Mouse (Mus musculus): ENCODE measurements around the gene Rasgef1b.

The Rasgef1b gene

GRCm38 (mm10) chr5:99487009-99487858 is 241.6 kb downstream of the Rasgef1b start:
- no peak for DNase-seq

DNA sequence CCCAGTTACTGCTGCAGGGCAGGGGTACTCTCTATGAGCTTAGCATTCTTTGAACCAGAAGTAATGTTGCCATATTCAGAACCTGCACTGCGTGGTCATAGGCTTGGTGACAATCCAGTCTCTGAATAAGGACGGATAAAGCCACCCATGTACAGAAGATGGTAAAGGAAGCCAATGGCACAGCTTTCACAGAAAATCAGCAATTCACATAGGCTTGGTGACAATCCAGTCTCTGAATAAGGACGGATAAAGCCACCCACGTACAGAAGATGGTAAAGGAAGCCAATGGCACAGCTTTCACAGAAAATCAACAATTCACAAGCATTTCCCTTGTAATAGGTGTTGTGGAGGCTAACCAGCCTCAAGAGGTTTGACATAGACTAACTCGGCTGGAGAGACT is 245.7 kb downstream of the Rasgef1b start:
- no peak for DNase-seq

- DNase-seq: no peak
Measured at GRCm38 (mm10) chr5:99482524-99482923, 246.3 kb downstream of the Rasgef1b start.

DNA sequence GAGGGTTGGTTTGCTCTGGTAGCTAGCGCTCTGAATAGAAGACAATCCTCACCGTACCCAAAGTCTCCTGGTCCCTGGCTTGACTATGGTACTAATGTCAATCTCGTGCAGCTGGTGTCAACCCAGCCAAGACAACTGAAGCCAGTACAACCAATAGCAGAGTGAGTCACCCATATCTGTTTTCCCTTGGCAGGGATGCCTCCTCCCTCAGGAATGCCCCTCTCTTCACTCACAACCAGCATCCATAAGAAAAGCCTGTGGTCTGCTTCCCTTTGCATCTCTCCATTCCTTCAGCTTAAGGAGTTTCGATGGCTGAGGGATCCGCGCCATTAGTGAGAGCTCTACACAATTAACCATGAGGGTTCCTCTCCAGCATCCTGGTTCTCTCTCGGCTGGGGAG is 246.8 kb downstream of the Rasgef1b start:
- no peak for DNase-seq

DNA sequence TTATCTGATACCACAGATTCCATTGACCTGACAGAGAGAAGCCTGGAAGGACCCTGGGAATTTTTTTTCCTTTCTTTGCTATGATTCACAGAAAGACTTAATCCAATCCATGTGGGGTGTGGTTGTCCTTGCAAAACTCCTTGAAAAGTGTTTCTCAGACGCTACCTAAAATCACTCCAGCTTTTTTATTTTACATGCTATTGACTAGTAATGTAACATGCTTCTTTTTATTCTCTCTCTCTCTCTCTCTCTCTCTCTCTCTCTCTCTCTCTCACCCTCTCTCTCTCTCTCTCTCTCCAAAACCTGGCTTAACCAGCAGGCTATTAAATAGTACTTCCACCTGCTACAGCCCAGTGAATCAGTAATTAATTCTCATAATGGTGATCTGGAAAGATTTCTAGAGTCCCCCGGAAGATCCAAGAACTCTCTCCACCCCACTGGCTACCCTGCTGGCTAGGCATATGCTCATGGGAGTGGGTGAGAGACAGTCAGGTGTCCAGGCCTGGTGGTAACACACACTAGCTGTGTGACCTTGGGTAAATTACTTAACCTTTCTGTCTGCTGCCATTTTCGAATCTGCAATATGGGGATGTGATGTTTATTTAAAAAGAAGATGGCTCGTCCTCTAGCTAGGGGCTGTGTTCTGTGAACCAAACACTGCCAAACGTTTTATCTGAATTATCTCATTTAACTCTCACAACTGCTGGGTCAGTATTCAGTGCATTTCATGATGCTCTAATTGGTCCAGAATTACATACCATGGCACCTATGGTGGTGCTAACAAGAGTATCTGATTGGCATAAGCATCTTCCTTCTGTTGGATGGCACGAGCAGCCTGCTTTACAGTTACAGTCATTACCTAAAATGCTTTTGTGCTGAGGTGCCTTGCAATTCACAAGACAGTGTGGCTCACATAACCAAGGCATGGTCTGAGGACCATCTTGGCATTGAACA is 248.5 kb downstream of the Rasgef1b start:
- DNase-seq: no peak

GRCm38 (mm10) chr5:99479263-99480077 is 249.4 kb downstream of the Rasgef1b start:
- no peak for DNase-seq

DNA sequence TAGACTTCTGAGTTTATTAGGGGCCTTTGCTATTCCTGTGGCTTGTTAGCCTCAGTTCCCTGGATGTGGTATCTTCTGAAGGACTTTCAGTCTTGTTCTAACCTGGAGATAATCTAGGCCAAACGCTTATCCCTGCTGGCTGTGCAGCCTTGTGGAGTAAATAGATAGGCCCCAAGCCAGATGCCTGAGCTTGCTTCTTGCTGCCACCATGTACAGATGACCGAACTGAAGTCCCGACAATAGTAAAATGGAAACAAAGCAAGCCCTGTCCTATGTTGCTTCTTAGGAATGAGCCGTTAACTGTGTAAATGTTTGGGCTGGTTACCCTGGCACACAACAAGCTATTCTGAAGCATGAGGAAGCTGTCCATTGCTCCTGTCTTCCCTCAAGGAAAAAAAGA is 250.1 kb downstream of the Rasgef1b start:
- DNase-seq: no peak

DNA sequence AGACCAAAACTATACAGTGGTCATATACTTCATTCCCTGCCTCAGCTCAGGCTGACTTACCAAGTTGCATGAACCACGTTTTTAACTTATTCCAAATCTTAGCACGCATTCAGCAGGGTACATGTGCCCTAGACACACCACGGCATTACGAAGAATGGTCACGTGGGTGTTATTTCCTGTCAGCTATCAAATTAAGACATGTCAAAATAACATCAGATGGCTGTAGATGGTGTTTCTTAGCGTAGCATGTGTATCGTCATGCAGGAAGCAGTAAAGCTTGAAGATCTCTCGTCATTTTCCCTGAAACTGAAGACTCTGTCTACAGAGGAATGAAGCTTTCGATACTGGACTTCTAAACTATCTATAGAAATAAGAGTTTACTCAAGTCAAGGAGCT is 251.4 kb downstream of the Rasgef1b start:
- DNase-seq: no peak

DNA sequence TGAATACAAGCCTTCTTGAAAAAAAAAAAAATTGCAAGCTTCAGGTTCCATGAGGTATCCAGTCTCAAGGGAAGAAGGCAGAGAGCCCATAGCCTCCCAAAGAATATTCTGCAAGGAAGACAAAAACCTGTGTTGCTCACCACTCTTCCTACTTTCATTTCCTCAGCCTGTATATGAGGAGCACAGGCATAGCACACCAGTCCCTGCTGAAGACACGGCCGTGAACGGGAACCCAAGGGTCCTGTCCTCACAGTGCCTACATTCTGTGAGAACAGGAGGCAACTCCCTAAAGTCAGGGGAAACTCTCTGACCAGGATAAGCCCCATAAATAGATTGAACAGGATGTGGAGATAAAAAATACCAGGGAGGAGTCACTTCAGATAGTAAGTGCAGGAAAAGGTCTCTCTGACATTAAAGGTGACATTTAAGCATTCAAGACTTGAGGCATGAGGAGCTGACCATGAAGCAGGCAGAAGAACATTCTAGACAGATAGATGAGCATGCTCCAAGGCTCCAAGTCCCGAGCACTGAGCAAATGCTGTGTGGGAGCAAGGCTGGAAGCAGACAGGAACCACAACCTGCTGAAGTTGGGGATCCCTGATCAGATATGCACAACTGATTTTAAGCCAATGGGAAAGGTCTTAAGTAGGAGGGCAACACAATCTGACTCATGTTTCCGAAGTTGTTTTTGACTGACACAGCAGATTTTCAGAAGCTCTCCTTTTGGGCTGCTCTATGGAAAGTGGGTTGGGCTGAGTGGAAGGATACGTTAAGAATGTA is 252.0 kb downstream of the Rasgef1b start:
- no peak for DNase-seq

DNA sequence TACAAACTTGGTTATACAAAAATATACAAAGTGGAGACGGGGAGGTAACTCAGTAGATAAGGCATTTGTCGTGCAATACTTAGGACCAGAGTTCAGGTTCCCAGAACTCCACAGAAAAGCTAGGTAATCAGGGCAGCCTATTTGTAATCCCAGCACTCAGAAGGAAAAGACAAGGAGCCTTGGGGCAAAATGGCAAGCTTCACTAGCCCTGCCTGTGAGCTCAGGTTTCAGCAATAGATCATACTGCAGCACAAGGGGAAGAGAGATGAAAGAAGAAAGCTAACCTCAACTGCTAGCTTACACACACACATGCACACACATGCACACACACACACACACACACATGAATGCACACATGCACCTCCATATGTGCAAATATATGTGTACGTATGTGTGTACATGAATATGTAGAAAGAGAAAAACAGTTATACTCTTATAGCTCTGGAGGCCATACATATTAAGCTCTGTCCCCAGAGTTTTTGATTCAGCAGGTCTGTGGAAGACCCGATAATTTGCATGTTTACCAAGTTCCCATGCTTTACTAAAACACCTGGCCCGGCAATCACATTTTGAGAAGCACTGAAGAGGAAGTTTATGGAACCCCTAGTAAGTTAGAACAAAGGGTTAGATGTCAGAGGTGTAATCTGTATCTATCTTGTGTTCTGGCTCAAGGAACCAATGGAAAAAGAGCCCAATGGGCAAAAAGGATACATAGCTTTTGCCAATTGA is 256.1 kb downstream of the Rasgef1b start:
- DNase-seq: no peak

- no peak for DNase-seq
Measured at GRCm38 (mm10) chr5:99471790-99472189, 257.1 kb downstream of the Rasgef1b start.

DNA sequence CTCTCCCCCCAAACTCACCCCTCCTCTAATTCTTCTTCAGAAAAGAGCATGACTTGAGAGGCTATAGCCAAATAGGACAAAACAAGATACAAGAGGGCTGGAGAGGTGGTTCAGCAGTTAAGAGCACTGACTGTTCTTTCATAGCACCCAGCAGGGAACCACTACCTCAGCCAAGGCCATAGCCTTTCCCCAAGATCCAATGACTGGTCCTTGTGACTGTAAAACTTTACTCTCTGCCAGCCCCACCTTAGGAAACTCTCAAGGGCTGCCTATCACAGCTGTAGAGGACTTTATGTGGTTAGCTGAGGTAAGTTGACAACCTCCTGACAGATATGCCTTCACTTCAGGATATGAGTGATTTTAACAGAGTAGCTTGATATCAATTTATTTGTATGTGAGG is 258.3 kb downstream of the Rasgef1b start:
- DNase-seq: no peak

- no peak for DNase-seq
Measured at GRCm38 (mm10) chr5:99459007-99459406, 269.9 kb downstream of the Rasgef1b start.

- DNase-seq: no peak
Measured at GRCm38 (mm10) chr5:99457291-99457690, 271.6 kb downstream of the Rasgef1b start.

DNA sequence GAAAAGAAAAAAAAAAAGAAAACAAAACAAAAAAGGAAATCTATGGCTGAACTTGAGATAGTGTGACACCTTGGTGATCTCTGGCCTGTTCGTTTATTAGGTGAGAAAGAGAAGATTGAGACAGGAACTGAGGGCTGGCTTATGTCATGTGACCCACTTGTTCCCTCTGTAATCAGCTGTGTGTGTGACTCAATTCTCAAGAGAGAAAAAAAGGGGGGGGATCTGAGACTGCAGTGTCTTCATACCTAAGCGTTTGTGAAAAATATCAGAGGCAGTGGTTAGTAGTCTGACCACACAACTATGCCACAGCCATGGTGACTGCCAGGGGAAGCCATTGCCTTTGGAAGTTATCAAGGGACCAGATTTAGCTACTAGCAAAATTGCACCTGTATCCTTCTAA is 276.9 kb downstream of the Rasgef1b start:
- DNase-seq: no peak

DNA sequence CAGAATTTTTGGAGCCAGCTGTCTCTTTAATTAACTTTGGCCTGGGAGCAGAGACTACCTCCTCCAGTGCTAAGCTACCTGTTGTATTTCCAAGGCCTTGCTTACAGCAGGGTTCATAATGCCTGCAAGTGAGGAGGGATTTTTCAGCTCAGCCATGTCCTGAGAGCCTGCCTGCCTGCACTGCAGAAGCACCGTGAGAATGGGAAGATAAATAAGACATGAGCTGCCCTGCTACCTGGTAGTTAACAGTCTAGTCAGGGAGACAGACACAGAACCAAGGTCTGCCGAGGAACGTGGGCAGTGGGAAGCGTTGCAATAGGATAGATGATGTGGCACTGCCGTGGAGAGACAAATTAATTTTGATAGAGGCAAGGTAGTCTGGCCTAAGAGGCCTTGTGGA is 277.4 kb downstream of the Rasgef1b start:
- no peak for DNase-seq

DNA sequence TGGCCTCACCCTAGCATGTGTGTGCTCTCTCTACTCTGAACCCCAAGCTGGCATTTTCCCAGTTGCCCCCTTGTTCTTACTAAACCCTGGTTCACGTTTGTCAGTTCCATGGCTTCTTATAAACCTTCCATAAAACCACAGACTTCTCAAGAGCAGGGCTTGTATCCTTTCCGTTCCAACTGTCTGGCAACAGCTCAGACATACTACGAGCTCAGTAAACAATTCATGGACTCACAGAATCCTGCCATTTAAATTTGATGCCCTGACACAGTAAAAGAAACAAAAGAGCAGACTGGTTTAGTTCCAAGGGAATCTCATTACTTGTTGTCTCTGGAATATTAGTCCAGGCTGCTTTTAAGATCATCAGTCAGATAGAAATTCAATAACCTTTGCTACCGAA is 277.9 kb downstream of the Rasgef1b start:
- DNase-seq: no peak

DNA sequence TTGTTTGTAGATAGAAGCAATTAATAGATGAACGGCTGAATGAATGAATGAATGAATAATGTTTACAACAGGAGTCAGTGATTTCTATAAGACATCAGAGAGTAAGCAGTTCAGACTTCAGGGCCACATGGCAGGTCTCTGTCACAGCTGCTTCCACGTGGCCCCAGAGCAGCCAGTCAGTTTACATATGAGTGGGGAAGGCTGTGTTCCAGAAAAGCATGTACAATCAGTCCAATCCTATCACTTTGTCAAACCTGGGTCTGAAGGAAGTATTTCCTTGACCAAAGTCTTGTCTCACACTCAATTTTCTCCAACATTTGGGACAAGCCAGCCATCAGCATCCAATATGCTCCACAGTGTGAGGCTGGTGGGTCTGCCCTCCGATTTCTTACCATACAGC is 278.4 kb downstream of the Rasgef1b start:
- no peak for DNase-seq

GRCm38 (mm10) chr5:99447481-99447880 is 281.4 kb downstream of the Rasgef1b start:
- DNase-seq: no peak

DNA sequence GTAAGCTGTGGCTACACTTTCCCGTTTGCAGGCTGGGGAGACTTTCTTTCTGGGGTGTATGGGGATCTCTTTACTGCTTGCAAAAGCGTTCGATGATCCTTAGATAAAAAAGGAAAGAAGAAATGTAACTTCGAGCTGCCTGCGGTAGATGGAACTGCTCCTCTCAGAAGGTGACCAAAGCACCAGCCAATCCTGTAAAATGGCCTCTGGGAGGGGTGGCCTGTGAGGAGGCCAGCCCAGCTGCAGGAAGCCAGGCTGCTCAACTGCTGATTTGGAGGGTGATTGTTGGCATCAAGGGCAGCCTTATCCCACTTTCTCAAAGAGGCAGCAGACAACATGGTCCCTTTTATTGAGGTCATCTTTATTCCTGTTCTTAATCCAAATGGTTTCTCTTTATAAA is 283.6 kb downstream of the Rasgef1b start:
- no peak for DNase-seq

DNA sequence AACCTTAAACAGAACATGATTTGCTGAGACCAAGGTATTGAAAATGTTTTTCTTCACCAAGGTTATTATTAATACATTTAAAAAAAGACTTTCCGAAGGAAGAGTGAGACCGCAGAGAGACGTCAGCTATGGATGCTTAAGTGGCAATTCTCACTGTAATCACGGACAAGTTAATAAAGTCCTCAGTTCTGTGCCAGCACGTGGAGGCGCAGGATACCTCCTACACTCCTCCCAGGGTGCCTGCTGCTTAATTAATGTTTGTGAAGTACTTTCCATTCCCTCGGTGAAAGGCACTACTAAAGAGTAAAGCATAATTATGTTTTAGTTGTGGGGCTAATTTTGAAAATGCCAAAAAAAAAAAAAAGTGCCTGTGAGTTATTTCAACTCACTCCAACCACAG is 284.1 kb downstream of the Rasgef1b start:
- no peak for DNase-seq

DNA sequence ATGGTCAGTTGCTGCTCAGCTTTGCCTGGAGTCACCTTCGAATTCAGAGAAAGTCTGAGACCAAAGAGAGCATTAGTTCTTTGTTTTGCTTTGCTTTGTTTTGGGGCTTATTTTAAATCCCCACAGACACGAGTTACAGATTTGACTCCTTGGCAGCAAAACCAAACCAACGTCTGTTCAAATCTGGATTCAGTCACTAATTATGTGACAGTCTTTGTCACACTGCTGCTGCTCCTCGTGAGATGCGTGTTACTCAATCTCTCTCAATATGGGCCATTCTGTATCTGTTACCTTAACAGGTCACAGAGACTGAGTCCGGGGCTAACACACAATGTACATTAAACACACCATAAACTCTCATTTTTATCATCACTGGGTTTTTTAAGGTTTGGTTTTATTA is 288.8 kb downstream of the Rasgef1b start:
- no peak for DNase-seq

All from kidney, adult 9 months (tissue).